Mouse (Mus musculus) liver, adult 2 months (tissue): ENCODE results near the gene Gm4791.

Experiments
- CTCF ChIP-seq: fragments of 200-500 bp; IDR thresholded peaks from 2 replicates; pipeline ENCODE4 v1.5.1; 2011; ENCODE audit warnings: low read depth, low read length, control low read depth
- POLR2A ChIP-seq: fragments of 200-500 bp; IDR thresholded peaks from 2 replicates; pipeline ENCODE4 v1.6.1; 2011; ENCODE audit warnings: low read length, control low read depth; ENCODE audit not compliant: insufficient read depth; ENCODE audit errors: extremely low read depth

DNA sequence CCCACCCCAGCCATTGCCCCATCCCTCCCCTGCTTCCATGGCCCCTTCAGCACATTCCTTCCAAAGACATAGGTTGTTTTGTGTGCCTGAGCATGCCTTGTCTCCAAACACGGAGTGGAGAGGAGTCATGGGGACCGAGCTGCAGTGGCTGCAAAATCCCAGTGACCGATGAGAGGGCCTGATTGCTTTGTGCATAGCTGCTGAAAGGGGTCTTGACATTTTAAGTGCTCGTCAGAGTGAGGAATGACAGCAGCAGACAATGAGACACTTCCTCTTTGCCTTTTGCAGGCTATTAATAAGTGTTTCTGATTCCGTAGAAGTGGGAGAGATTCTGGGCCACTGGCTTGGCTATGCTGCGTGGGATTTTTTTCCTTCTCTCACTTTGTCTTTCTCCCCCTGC, 29.6 kb upstream of the Gm4791 start:
- no peak for TF ChIP-seq CTCF
- no peak for TF ChIP-seq POLR2A
